15 mouse cellular contexts compared by ENCODE assay signal in genomic region chr17:84611971-84612370, GRCm38 (mm10). TPM values are rescaled to one million over a fixed set of nuclear protein-coding genes. Genes with fewer than 3 reads are reported as not detected.
DNase-seq lines count a peak whose midpoint lies in the region; ATAC-seq and TF ChIP-seq lines count a peak whose summit lies in the region.
"Had no signal": no experiment of that assay in that cellular context is flagged by ENCODE, and none has a peak within 500 bp of the region (broad histone marks: within the 10 kb centered on the region; RNA-seq: fewer than 3 reads in every experiment).

No protein-coding gene starts in this region.

- TF ChIP-seq RAD21 in CH12.LX (IDR thresholded peaks at IDR 0.05; ENCODE audit: low read depth, low read length), result no peak

- TF ChIP-seq CTCF in CH12.LX (conservative IDR thresholded peaks at IDR 0.05 in 1 of 2, IDR thresholded peaks at IDR 0.05 in 1 of 2; ENCODE audit: low read depth in 2 of 2, low read length in 2 of 2), result no peak

- TF ChIP-seq EP300 in CH12.LX (IDR thresholded peaks at IDR 0.05; ENCODE audit: low read length), result no peak

- H3K4me1 ChIP-seq in kidney, embryonic 15.5 days, result 0 out of 2 replicates have a peak, but pooled peaks cover 4% of the 10 kb centered on the region
- H3K4me1 ChIP-seq in CH12.LX (ENCODE audit: control insufficient read depth in 1 of 2, insufficient read depth in 2 of 2), result peaks cover 32 to 62% of the 10 kb centered on the region in 2 experiments
- H3K4me1 ChIP-seq in intestine, embryonic 16.5 days (ENCODE audit: control insufficient read depth, insufficient read depth, low read length), result no peaks in the 10 kb centered on the region; the same call in 1 of the 2 replicates
- H3K4me1 ChIP-seq: embryonic facial prominence, embryonic 15.5 days; lung, embryonic 15.5 days had no signal

- 0 out of 2 replicates have a peak overlapping the region, but pooled peaks have one; percentile 14 for H3K27ac ChIP-seq in kidney, embryonic 15.5 days
- H3K27ac ChIP-seq in CH12.LX (ENCODE audit: insufficient read depth, low read depth), result peak overlapping the region; percentile 70
- H3K27ac ChIP-seq in intestine, embryonic 16.5 days (ENCODE audit: low read length), result no peak overlapping the region
- H3K27ac ChIP-seq: embryonic facial prominence, embryonic 15.5 days; layer of hippocampus, adult 2 months; lung, embryonic 15.5 days; stomach, postnatal 0 days had no signal

- DNase-seq in kidney, postnatal 10 days, result no peak
- no peak for DNase-seq in CH12.LX (ENCODE audit: extremely low read depth)
- DNase-seq in adipocyte (ENCODE audit: low spot score), result peak; percentile 90
- no peak for DNase-seq in urinary bladder, adult 18-20 months (ENCODE audit: low spot score in 2 of 2)
- DNase-seq in thymus, postnatal 36 days, result no peak
- DNase-seq: cerebellum, postnatal 14 days; right cerebral cortex, postnatal 14 days had no signal

- no peak; the same call in 1 of the 2 replicates for TF ChIP-seq POLR2A in CH12.LX (IDR thresholded peaks at IDR 0.05; ENCODE audit: low read depth, low read length)

- dilution Hi-C loops in CH12.LX (cut with MboI; ENCODE audit: extremely low pct_ligation_motif_present, extremely low pct_unique_long_range_greater_than_20kb, low sequenced_read_pairs), result no loop called here

- H3K36me3 ChIP-seq in kidney, embryonic 15.5 days, result peaks cover 61% of the 10 kb centered on the region
- H3K36me3 ChIP-seq in CH12.LX (replicated peaks in 1 of 2; ENCODE audit: control insufficient read depth in 1 of 2, insufficient read depth in 1 of 2, low read length in 1 of 2), result peaks cover 14% of the 10 kb centered on the region in 2 experiments
- H3K36me3 ChIP-seq in intestine, embryonic 16.5 days (ENCODE audit: control insufficient read depth, insufficient read depth, low read length), result 0 out of 2 replicates have a peak, but pooled peaks cover 2% of the 10 kb centered on the region

- no peaks in the 10 kb centered on the region for H3K79me2 ChIP-seq in CH12.LX (replicated peaks; ENCODE audit: control insufficient read depth, extremely low read depth, insufficient read depth, poor library complexity, severe bottlenecking)

- in situ Hi-C loops in CH12.LX (cut with MboI; ENCODE audit: low pct_ligation_motif_present, low pct_unique_long_range_greater_than_20kb, low sequenced_read_pairs), result no loop called here

- no peak overlapping the region for H3K4me2 ChIP-seq in kidney, embryonic 15.5 days
- H3K4me2 ChIP-seq in CH12.LX (ENCODE audit: insufficient read depth, low read depth, poor library complexity, severe bottlenecking), result peak overlapping the region; percentile 86
- no peak overlapping the region for H3K4me2 ChIP-seq in intestine, embryonic 16.5 days (ENCODE audit: low read depth, low read length)
- H3K4me2 ChIP-seq: embryonic facial prominence, embryonic 15.5 days; lung, embryonic 15.5 days had no signal

- 23% methylated on average over 7 of the region's 7 CpGs for WGBS in kidney, embryonic 15.5 days
- WGBS in intestine, embryonic 16.5 days, result 41% methylated on average over 7 of the region's 7 CpGs

- no peak overlapping the region for H3K4me3 ChIP-seq in kidney, embryonic 15.5 days (replicated peaks)
- H3K4me3 ChIP-seq in CH12.LX (replicated peaks in 1 of 3; ENCODE audit: low read depth in 2 of 3, low read length in 2 of 3, poor library complexity in 1 of 3), result peak overlapping the region in 1 of 3 experiments; percentile 31
- no peak overlapping the region for H3K4me3 ChIP-seq in intestine, embryonic 16.5 days (ENCODE audit: low read length)
- H3K4me3 ChIP-seq: embryonic facial prominence, embryonic 15.5 days; layer of hippocampus, adult 2 months; lung, embryonic 15.5 days had no signal

- ATAC-seq in kidney, embryonic 15.5 days (replicated peaks; ENCODE audit: low FRiP score), result no peak
- peak; percentile 91 for ATAC-seq in intestine, embryonic 16.5 days
- ATAC-seq: hindbrain, embryonic 16.5 days; midbrain, embryonic 16.5 days had no signal

- H3K27me3 ChIP-seq in kidney, embryonic 15.5 days, result no peaks in the 10 kb centered on the region
- no peaks in the 10 kb centered on the region for H3K27me3 ChIP-seq in CH12.LX (replicated peaks)
- no peaks in the 10 kb centered on the region for H3K27me3 ChIP-seq in intestine, embryonic 16.5 days (replicated peaks; ENCODE audit: control insufficient read depth, insufficient read depth, low read length)
- H3K27me3 ChIP-seq: embryonic facial prominence, embryonic 15.5 days; lung, embryonic 15.5 days had no signal

- H3K9me3 ChIP-seq in kidney, embryonic 15.5 days (replicated peaks), result 0 out of 2 replicates have a peak, but pooled peaks cover 8% of the 10 kb centered on the region
- peaks cover 10% of the 10 kb centered on the region for H3K9me3 ChIP-seq in CH12.LX (replicated peaks; ENCODE audit: low read length)
- H3K9me3 ChIP-seq in intestine, embryonic 16.5 days (ENCODE audit: control insufficient read depth, low read length), result no peaks in the 10 kb centered on the region
- H3K9me3 ChIP-seq: embryonic facial prominence, embryonic 15.5 days; lung, embryonic 15.5 days had no signal

- H3K9ac ChIP-seq in kidney, embryonic 15.5 days, result no peak overlapping the region
- H3K9ac ChIP-seq in CH12.LX (ENCODE audit: insufficient read depth, low read depth), result peak overlapping the region; percentile 62
- H3K9ac ChIP-seq in intestine, embryonic 16.5 days (ENCODE audit: low read depth, low read length), result no peak overlapping the region; the same call in 1 of the 2 replicates
- H3K9ac ChIP-seq: embryonic facial prominence, embryonic 15.5 days; lung, embryonic 15.5 days had no signal

TF ChIP-seq in CH12.LX, 34 proteins besides CTCF, POLR2A, EP300 and RAD21:
- TF ChIP-seq MXI1 (IDR thresholded peaks at IDR 0.05; ENCODE audit: low read depth, low read length) (0 out of 2 replicates have a peak, but pooled peaks have one; percentile 30), RCOR1 (conservative IDR thresholded peaks at IDR 0.05; ENCODE audit: low read depth, low read length) (no peak)

RNA-seq across cellular contexts. Expression of gene Dync2li1, which starts 14.3 kb away (rescaled TPM):
- 51.0 and 52.8 TPM in 2 replicates for polyA plus RNA-seq in kidney, embryonic 15.5 days (2015; fragmentation: Nextera tagmentation; extraction: Ambion mirVana)
- 5.5 and 11.7 TPM in 2 replicates for total RNA-seq in CH12.LX (2012; rRNA removed)
- total RNA-seq in CH12.LX (2014; rRNA removed), result 7.6 and 9.4 TPM in 2 replicates
- polyA plus RNA-seq in CH12.LX (2012; ENCODE audit: insufficient read length, low read depth), result 10.3 and 12.3 TPM in 2 replicates
- 18.1 and 20.1 TPM in 2 replicates for polyA plus RNA-seq in intestine, embryonic 16.5 days (2015; fragmentation: Nextera tagmentation; extraction: Ambion mirVana)
